Mouse (Mus musculus) myocyte (in vitro differentiated cells): ENCODE results near the gene Ovgp1.

Source experiments
- CEBPB ChIP-seq: IDR thresholded peaks from 2 replicates; pipeline ENCODE4 v1.6.1; 2011; ENCODE audit warnings: mild to moderate bottlenecking, moderate library complexity; ENCODE audit not compliant: poor library complexity, insufficient read depth, severe bottlenecking
- E2F4 ChIP-seq: IDR thresholded peaks from one replicate; pipeline ENCODE4 v1.6.1; 2011; ENCODE audit warnings: mild to moderate bottlenecking, control low read depth, moderate library complexity; ENCODE audit not compliant: insufficient read depth
- MAX ChIP-seq: IDR thresholded peaks from one replicate; pipeline ENCODE4 v1.6.1; 2011; ENCODE audit warnings: low read depth, mild to moderate bottlenecking, control low read depth
- MYOD1 ChIP-seq, 3 experiments: IDR thresholded peaks; one replicate each; pipeline ENCODE4 v1.6.1; 2011; ENCODE audit warnings: control low read depth in 2 of 3, low read depth in 2 of 3, mild to moderate bottlenecking in 2 of 3, moderate library complexity in 1 of 3; ENCODE audit not compliant: insufficient read length in 2 of 3, control insufficient read depth in 1 of 3
- MYOG ChIP-seq, 3 experiments: IDR thresholded peaks; one replicate each; pipeline ENCODE4 v1.6.1; 2011; ENCODE audit warnings: control low read depth in 2 of 3, low read depth in 2 of 3, mild to moderate bottlenecking in 2 of 3; ENCODE audit not compliant: insufficient read length in 2 of 3, control insufficient read depth in 1 of 3, insufficient read depth in 1 of 3
- POLR2A ChIP-seq: IDR thresholded peaks from one replicate; pipeline ENCODE4 v1.6.1; 2011; ENCODE audit warnings: low read depth, mild to moderate bottlenecking, control low read depth, moderate library complexity; ENCODE audit not compliant: insufficient read length
- POLR2AphosphoS2 ChIP-seq: IDR thresholded peaks from one replicate; pipeline ENCODE4 v1.6.1; 2011; ENCODE audit warnings: low read depth, control low read depth; ENCODE audit not compliant: insufficient read length
- REST ChIP-seq: IDR thresholded peaks from one replicate; pipeline ENCODE4 v1.6.1; 2011; ENCODE audit warnings: mild to moderate bottlenecking, control low read depth, moderate library complexity; ENCODE audit not compliant: insufficient read depth, insufficient read length
- SRF ChIP-seq: IDR thresholded peaks from one replicate; pipeline ENCODE4 v1.6.1; 2011; ENCODE audit warnings: low read depth; ENCODE audit not compliant: control insufficient read depth, insufficient read length
- TCF12 ChIP-seq: IDR thresholded peaks from one replicate; pipeline ENCODE4 v1.6.1; 2011; ENCODE audit warnings: mild to moderate bottlenecking, control low read depth; ENCODE audit not compliant: poor library complexity, insufficient read depth, severe bottlenecking
- TCF3 ChIP-seq: IDR thresholded peaks from one replicate; pipeline ENCODE4 v1.6.1; 2011; ENCODE audit warnings: low read depth, control low read depth; ENCODE audit not compliant: insufficient read length
- USF1 ChIP-seq: IDR thresholded peaks from one replicate; pipeline ENCODE4 v1.6.1; 2011; ENCODE audit warnings: low read depth, mild to moderate bottlenecking, control low read depth, moderate library complexity

GRCm38 (mm10) chr3:105959999-105960398, 13.5 kb upstream of the Ovgp1 start, which contains the start of gene Atp5f1:
- TF ChIP-seq E2F4 (no peak), CEBPB (no peak), POLR2A (no peak), MYOG (IDR thresholded peaks at IDR 0.05; ENCODE audit: control insufficient read depth in 1 of 3, insufficient read depth in 1 of 3, insufficient read length in 2 of 3, low read depth in 2 of 3) (no peak), TCF12 (no peak), POLR2AphosphoS2 (no peak), USF1 (no peak), MAX (no peak), SRF (no peak), TCF3 (no peak), MYOD1 (IDR thresholded peaks at IDR 0.05; ENCODE audit: control insufficient read depth in 1 of 3, insufficient read length in 2 of 3, low read depth in 2 of 3) (no peak), REST (no peak)
